Mouse (Mus musculus) layer of hippocampus, postnatal 14 days (tissue): ENCODE measurements around the gene Pga5. TPM values are rescaled to one million over a fixed set of nuclear protein-coding genes. Genes with fewer than 3 reads are reported as not detected.

ENCODE experiments used
- DNase-seq, 2 experiments: peaks; one replicate each; pipeline ENCODE4 v3.0.0; 2021 to 2022; ENCODE audit warnings: low spot score in 2 of 2, mixed read lengths in 1 of 2
- total RNA-seq, 2 experiments: library from RNA; stranded (reverse); gene quantifications; 2 replicates each; pipeline ENCODE4 v1.2.3; 2021

Gene Pga5
- total RNA-seq, 2 experiments from 2014 or later = not detected

DNA sequence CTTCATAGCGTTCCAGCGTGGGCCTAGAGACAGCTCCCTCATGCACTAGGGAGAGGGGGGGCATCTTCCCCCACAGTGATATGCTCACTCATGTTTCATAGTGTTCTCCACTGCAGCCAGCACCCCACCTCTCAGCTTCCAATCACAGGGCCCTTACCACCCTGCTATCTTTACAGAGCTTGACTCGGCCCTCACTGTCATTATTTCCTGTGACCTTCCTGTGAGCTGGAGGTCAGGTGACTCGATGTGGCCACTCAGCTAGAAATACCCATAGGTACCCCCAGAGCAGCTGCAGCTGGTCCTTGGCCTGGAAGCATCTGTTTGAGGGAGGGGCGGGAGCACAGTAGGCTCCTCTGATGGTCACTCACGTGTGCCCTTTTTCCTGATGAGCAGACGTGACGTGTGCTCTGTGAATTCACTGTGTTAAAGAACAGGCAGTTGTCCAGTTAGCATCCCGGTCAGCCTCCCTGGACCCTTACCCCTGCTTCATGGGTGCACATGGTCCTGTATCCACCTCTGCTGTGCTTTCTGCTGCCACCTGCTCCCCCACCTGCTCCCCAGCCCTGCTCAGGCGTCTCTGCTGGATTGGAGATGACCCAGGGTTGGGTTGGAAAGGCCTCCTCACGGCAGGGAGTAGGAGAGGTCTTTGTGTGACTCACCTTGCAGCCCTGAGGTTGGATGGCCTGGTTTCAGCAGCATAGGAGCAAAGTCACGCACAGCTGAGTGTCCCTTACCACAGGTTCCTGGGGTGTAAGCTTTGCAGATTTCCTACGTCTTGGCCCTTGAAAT, 29.4 kb upstream of the Pga5 start:
- no peak for DNase-seq

DNA sequence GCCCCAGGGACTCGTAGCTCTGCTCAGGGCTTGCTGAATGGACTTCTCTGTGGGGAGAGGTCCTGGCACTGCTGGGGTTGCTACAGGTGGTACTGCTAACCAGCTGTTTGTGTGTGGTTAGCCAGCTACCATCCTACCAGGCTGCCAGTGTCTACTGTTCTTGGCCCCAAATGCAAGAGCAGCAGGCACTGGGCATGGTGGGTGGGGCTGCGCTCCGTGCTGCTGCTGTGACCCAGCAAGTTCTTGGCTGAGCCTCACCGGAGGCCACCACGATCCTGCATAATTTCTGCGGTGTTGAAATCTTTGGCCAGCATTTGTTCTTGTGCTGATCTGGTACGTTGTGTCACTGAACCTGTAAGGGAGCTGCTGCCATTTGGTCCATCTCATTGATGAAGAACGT, 25.6 kb upstream of the Pga5 start:
- DNase-seq = no peak

DNA sequence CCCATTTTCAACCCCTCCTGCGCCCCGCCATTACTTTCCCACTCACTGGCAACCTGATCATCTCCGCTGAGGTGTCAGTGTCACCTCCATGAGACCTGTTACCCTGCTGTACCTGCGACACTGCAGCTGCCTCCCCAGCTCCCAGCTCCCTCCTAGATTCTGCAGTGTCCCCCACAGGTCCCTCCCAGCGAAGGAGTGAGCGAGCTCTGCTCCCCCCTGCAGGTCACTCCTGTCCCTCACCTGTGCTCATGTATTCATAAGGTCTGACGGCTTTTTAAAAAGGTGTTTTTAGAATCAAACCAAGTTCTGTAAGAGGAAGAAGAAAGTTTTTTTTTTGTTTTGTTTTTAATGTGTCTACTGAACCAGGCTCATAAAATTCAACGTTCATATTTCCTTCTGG, 24.3 kb upstream of the Pga5 start:
- DNase-seq = no peak

DNA sequence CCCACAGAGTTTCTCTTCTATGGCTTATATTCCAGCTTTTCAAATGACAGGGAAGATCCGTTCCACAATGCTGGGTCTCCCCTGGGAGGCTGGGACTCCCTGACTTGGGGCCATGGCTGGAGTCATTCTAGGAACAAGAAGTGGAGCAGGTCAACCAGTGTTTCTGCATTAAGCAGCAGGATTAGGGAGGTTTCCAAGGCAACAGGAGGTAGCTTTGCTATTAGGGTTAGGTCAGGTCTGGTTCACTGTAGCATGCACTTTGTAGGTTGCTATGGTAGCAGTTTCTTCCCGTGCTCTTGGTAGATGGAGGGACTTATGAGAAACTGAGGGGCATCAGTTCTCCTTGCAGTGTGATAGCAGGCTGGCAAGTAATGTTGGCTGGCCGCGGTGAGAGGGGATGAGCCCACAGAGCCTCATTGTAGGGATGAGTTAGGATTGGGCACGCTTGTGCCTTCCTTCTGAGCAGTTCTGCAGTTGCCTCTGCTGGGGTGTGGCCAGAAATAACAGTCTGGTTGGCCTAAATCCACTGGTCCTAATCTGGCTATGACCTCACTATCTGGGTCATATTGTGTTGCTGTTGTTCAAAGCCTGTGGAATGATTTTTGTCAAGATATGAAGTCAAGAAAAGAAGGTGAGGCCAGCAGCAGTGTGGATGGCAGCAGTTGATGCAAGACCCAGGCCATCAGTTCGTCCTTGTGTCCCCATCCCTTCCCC, 23.3 kb upstream of the Pga5 start:
- no peak for DNase-seq

DNA sequence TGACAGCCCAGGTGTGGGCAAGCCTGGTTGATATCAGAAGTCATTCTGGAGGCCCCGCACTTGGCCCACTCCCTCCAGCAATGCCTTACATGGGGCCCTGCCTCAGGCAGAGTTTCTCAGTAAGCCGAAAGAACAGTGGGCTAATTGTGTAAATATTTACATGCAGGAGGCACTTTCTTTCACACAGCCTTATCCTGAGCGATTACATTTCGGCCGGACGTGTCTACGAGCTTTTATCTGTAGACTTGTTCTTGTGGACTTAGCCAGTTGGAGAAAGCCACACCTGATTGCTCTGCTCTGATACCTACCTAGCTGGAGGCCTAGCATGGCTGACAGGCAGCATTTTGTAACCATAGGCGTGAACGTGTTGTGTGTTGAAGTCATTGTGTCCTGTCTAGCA, 22.0 kb upstream of the Pga5 start:
- no peak for DNase-seq

DNA sequence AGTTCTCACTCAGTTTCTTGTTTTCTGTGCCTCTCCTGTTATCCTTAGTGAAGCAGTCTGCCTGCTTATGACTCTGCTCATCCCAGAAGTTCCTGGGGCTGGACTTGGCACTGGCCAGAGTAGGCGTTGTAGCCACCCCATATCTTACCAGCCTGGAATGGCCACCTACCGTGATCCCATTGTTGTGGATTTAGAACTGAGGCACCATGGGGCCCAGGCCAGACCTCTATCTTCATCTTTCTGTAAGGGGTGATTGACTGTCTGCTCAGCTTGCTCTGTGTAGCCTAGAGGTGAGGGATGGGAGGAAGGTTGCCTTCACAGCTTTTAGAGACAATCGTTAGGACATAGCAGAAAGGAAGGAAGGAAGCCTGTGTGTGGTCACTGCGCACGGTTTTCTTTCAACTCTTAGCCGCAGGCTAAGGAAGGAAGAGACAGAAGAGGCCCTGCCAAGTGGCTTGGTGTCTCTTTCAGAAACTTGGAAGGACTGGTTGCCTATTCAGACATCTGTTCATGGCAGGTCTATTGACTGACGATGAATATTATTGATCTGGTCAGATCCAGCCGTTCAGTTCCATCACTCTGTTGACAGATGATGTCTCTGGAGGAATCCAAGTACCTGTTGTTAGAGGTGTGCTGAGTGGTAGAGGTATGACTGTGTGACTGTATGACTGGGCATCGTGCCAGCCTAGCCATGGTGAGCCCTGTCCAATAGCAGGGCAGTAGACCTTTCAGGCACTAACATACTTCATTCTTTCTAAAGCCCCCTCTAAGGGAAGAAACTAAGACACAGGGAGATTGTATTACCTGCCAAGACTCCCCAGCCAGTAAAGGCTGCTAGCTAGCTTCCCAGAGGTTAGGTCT, 20.5 kb upstream of the Pga5 start:
- DNase-seq = no peak

DNA sequence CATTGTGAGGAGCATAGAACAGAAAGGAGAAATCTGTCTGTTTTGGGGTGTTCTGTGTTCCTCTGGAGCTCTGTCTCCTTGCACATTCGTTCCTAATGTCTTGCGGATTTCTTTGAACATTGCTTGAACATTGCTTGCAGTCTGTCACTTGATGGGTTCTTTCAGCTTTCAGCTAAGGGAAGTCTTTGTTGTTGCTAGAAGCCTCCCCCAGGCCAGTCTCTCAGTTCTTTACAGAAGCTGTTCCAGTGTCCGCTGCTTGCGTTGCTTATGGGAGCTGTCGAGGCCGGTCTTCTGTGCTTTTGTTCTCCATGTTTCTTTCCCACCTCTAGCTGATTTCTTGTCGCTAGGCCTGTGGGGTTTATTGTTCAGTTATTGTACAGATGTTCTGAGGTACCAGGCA, 17.9 kb upstream of the Pga5 start:
- DNase-seq = no peak

DNA sequence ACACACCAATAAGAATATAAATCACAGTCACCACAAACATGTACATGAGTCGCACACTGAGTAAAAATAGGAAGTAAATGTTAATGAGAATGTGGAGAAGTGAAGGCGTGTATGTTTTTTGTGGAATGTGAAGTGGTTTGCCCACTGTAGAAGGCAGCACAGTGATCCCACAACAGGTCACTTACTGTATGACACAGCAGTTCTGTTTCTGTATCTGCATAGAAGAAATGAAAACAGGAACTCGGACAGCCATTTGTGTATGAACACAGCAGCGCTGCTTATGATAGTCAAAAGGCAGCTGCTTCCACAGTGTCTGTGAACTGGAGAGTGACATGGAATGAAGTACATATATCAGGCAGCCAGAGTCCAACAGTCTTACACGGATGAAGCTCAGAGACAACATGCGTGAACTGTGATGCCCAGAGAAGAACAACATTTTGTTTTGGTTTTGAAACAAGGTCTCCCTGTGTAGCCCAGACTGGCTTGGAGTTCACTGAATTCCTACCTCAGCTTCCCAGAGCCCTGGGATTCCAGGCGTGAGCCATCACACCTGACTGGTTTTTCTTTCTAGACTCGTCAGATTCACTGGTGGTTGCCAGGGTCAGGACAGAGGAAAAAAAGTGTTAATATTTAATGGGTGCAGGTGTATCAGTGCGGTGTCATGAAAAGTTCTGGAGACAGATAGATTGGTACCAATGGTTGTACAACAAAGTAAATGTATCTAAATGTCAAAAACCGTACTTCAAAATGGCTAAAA, 16.2 kb upstream of the Pga5 start:
- DNase-seq = no peak

DNA sequence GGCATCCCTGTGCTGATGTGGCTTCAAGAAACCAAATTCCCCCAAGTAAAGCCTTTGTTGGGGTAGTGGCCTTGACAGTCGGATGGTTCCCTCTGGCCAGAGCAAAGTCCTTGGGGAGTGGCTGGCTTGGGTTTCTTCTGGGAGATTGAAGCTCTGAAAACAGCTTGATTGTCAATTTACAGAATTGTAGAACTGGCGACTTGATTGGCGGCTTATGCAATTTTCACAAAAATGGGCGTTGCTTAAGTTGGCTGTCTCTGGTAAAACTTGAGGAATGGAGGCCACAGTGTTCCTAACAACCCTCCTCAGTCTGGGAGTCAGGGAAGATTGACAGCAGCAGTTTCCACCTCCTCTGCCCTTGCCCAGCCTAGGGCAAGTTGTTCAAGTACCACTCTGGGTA, 14.5 kb upstream of the Pga5 start:
- DNase-seq = no peak

DNA sequence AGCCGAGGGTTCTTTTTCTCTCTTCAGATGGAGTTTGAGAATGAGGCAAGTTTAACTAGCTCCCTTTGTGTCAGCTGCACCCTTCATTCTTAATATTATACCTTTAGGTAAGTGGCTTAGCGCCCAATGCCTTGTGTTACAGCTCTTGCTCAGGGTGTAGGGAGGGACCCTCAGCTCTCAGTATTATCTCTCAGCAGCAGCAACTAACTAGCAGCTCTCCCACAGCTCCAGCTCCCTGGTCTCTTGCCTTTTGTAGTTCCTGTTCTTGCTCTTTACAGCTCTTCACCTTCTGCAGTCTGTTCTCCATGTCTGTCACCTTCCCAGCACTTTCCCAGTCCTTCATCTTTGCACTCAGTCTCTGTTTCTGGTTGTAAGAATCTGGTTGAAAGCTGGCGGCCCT, 13.8 kb upstream of the Pga5 start:
- no peak for DNase-seq

DNA sequence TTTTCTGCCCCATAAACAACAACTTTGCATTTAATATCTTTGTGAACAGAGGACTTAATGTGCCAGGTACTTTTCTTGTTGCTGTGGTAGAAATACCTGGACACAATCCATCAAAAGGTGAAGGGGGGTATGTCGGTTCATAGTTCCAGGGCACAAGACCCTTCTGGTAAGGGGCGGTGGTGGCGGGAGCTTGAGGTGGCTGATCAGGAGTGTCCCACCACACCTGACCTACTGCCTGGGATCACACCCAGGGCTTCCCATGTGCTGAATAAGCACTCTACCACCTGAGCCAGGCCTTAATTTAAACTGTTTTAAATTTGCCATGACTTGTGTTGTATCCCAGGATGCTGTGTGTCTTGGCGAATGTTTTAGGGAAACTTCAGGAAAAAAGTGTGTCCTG, 13.2 kb upstream of the Pga5 start:
- no peak for DNase-seq

DNA sequence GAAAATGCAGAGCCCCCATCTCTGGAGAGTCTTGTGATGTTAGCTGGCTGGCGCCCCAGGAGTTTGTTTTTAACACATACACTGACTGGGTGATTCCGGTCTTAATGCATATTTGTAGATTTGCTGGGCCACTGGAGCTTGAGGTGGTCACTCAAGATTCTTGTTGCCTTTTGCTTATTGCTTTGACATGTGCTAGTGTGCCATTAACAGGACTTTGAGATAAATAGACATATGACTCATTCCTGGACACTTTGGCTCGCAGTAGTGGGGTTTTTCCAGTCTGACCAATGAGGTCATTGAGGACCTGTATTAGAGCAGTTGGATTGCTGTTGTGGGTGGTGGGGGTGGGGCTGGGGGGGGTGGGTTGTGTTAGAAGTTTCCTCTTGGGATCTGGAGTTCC, 12.5 kb upstream of the Pga5 start:
- DNase-seq = no peak

DNA sequence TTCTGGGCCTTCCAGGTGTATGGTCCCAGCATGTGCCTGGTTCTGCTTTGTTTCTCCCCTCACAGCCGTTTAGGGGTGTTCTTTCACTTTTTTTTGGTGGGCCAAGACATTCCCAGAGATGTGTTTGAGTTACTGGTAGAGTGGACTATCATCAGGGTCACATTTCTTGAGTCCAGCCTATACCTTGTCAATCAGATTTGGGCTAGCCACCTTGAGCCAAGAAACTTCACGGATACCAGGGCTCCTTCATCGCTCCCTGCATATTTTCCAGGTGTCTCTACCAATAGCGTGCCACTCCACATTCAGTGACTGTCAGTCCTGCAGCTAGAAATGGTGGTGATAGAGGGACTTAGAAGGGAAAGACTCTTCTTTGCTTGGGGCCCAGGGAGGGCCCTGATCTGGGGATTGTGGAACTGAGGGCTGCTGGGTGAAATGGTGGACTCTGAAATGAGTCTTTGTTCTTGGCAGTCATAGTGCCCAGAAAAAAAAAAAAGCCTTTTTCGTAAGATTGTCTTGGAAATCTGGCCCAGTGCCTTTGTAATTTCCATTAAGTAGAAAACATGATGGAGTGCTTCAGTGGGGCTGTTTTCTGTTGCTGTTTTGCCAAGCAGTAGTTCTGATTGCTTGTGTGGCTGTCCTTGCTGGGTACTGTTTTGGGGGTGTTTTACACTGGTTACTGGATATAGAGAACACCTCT, 11.7 kb upstream of the Pga5 start:
- DNase-seq = peak in 1 of 2 experiments; percentile 58

DNA sequence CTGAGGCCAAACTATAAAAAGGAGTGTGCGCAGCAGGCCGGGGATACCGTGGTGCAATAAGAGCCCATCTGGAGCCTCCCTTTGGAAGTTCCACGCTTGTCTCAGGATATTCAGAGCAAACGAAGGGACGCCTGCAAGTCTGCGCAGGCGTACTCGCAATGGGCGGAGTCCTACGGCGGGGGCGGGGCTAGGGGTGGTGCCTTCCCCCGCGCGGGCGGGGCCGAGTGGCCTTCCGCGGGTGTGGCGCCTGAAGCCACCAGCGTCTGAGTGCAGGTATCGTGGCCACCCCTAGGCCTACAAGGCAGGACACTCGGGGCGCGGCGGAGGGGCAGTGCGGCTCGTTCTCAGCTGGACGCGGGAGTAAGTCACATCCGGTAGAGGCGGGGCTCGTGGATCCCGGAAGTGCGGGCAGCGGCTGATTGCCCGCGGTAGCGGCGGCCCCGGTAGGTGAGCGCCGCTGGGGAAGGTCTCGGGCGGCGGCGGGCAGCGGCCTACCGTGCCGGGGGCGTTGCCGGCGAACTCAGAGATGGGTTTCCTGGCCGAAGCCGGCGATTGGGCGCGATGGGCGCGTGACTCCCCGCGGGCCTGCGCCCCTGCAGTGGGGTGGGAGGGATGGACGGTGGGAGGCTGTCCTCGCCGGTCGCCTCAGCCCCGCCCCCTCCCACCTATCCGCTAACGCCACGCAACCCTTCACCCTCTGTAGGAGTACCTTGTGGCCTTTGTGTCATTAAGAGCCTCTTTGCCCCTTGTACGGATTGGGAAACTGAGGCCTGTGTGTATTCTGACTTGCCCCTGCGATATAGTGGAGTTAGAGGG, 10.9 kb upstream of the Pga5 start, which contains the start of gene Vps37c:
Gene Vps37c (plus strand): TSS at position 199 of the 816 bp plus-strand sequence.
- DNase-seq = peak; percentile 94

DNA sequence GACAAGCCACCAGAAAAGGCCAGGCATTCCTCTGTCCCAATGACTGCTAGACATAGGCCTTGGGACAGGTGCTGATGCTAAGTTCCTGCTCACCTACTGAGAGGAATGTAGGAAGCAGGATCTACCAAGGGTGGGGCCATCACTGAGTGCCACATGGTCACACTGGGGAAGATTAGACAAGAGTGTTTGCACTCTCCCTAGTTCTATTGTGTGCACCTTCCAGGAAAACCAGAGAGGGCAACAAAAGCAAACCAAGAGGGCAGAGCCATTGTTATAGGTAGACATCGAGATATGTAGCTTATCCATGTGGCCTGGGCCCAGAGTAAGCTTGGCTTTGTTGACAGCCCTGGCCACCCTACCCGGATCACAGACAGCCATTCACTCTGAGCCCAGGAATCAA, 7.9 kb upstream of the Pga5 start:
- DNase-seq = no peak

DNA sequence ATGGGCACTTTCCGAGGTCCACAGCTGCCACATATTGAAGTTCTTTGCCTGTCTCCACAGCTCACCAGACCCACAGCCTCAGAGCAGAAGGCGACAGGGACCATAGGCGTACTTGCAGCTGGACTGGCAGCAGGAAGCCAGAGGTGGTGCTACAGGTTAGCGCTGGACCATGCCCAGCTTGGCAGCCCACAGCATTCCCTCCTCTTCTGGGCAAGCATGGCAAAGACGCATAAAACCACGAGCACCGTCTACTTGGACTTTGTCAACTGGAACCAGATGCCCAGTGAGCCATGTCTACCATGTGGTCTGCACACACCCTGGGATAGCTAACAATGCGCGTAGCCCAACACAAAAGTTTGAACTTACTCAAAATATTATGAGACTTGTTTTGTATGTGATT, 7.2 kb upstream of the Pga5 start:
- no peak for DNase-seq

DNA sequence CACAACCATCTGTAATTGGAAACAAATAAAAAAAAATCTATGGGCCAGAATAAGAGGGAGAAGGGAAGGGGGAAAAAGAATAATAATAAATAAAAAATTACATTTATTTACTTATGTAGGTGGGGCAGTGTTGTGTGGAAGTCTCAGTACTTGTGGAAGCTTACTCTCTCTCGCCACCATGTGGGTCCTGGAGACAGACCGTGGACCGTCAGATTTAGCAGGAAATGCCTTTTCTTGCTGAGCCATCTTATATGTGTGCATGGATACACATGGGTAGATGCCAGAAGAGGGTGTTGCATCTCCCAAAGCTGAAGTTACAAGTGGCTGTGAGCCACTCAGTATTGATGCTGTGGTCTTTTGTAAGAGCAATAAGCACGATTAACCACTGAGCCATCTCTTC, 3.7 kb upstream of the Pga5 start:
- no peak for DNase-seq

DNA sequence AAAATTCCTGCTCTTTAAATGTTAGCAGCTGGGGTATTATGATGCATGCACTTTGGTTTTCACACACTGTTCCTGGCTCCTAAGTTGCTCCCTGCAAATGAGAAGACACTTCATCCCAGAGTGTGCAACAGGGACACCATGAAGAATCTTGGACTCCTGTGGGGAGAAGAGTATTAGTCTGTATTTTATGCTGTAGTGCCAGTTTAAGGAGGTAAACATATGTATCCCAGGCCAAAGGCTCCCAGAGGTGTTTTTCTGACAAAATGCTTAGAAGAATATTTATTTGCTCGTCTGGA, 849 bp upstream of the Pga5 start:
- no peak for DNase-seq

DNA sequence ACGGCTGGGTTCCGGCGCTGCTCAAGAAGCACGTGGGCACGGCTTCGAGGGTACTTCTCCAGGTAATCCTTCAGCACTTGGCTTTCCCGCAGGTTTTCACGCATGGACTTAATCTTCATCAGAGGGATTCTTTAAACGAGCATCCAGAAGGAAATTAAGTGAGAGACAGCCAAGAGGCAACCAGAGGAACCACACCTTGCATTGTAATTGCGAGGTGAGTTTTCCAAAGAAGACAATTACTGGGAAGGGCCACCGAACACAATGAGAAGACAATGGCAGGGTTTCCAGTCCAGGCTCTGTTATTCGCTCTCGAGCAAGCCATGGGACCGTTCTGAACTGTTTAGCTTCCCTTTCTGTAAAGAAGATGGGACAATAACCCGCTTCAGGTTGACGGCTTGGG, 1.2 kb downstream of the Pga5 start:
- DNase-seq = no peak

DNA sequence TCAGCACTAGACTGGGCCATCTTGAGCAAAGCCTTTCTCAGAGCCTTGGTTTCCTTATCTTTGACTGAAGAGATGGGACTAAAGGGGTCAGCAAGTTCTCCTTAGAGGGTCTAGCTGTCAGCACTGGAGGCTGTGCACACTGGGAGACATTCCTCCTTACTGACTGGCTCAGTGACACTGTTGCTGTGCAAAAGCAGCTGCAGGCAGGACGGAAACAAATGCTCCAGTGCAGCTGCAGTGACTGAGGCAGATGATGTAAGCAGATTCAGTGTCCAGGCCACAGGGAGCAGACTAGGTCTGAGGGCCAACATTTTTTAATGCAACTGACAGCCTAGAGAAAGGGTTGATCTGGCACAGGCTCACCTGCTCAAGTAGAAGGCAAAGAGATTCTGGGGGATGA, 4.6 kb downstream of the Pga5 start:
- no peak for DNase-seq
